Mouse (Mus musculus): ENCODE results near the gene Sapcd2. TPM values are rescaled to one million over a fixed set of nuclear protein-coding genes. Genes with fewer than 3 reads are reported as not detected.

Gene Sapcd2
- total and polyA plus RNA-seq, 3 experiments, result 0.20 TPM; not detected in 2

GRCm38 (mm10) chr2:25396597-25396983 is 24.5 kb downstream of the Sapcd2 start:
- Histone ChIP-seq H3K36me3 (ENCODE audit: control insufficient read depth, insufficient read depth, low read length) (no peaks in the 10 kb centered on the region), H3K9ac (ENCODE audit: low read depth, low read length) (peak overlapping the region; percentile 71), H3K4me1 (ENCODE audit: control insufficient read depth, insufficient read depth, low read length) (peaks cover 8% of the 10 kb centered on the region), H3K27ac (peak overlapping the region; percentile 75), H3K4me3 (peak overlapping the region; percentile 62), H3K79me2 (replicated peaks; ENCODE audit: control insufficient read depth, insufficient read depth, low read length) (no peaks in the 10 kb centered on the region), H3K27me3 (ENCODE audit: control insufficient read depth, insufficient read depth, low read length) (no peaks in the 10 kb centered on the region)
- intact Hi-C loops (cut with DNase I), result no loop called here
- peak; percentile 62 to 66 for DNase-seq
- 29% methylated on average over 3 of the region's 3 CpGs for WGBS
- TF ChIP-seq CTCF (IDR thresholded peaks at IDR 0.05) (no peak), EP300 (IDR thresholded peaks at IDR 0.05; ENCODE audit: insufficient read depth, low read depth, low read length) (no peak), POLR2A (IDR thresholded peaks at IDR 0.05; ENCODE audit: insufficient read depth, low read depth, low read length) (no peak)

DNA sequence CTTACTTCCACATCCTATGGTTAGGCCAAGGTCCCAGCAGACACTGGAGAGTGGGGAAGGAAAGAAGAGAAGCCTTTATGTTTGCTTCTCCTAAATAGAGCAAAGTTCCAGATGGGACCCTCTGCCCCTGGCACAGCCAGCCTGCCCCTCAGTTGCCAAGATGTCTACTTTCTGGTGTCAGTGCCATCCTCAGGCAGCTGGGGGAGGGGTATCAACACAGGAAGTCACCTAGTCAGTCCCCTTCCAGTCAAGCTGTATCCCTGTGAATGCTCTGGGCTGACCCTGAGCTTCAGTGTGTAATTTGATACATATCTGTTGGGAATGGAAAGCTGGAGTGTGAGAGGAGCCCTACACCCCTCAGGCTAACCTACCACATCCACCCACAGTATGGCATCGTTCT is 24.9 kb downstream of the Sapcd2 start:
- TF ChIP-seq CTCF (IDR thresholded peaks at IDR 0.05) (no peak), EP300 (IDR thresholded peaks at IDR 0.05; ENCODE audit: insufficient read depth, low read depth, low read length) (no peak), POLR2A (IDR thresholded peaks at IDR 0.05; ENCODE audit: insufficient read depth, low read depth, low read length) (no peak)
- peak overlapping the region; percentile 75 for H3K27ac ChIP-seq

DNA sequence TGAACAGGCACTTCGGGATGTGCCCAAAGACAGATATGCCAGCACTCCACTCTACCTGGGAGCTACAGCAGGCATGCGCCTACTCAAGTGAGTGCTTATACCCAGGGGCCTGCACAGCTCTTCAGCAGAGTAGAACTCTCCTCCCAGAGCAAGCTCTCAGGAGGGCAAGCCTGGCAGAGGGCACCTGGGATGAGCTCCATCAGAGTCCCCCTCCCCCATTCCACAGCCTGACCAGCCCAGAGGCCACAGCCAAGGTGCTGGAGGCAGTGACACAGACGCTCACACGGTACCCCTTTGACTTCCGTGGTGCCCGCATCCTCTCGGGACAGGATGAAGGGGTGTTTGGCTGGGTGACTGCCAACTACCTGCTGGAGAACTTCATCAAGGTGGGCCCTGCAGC is 25.9 kb downstream of the Sapcd2 start:
- DNase-seq, result no peak
- no peak overlapping the region for H3K4me3 ChIP-seq
- TF ChIP-seq EP300 (IDR thresholded peaks at IDR 0.05; ENCODE audit: insufficient read depth, low read depth, low read length) (no peak), POLR2A (IDR thresholded peaks at IDR 0.05; ENCODE audit: insufficient read depth, low read depth, low read length) (no peak), CTCF (IDR thresholded peaks at IDR 0.05) (no peak)
- intact Hi-C loops (cut with DNase I), result no loop called here
- no peak overlapping the region for H3K9ac ChIP-seq (ENCODE audit: low read depth, low read length)
- no peaks in the 10 kb centered on the region for H3K27me3 ChIP-seq (ENCODE audit: control insufficient read depth, insufficient read depth, low read length)
- 92% methylated on average over 7 of the region's 7 CpGs for WGBS
- no peak overlapping the region for H3K27ac ChIP-seq
- H3K79me2 ChIP-seq (replicated peaks; ENCODE audit: control insufficient read depth, insufficient read depth, low read length), result no peaks in the 10 kb centered on the region
- H3K4me1 ChIP-seq (ENCODE audit: control insufficient read depth, insufficient read depth, low read length), result peaks cover 9% of the 10 kb centered on the region
- H3K36me3 ChIP-seq (ENCODE audit: control insufficient read depth, insufficient read depth, low read length), result no peaks in the 10 kb centered on the region

More for the DNA sequence above, 24.9 kb downstream of the Sapcd2 start:
- Histone ChIP-seq H3K36me3 (ENCODE audit: control insufficient read depth, insufficient read depth, low read length) (no peaks in the 10 kb centered on the region), H3K4me3 (no peak overlapping the region), H3K79me2 (replicated peaks; ENCODE audit: control insufficient read depth, insufficient read depth, low read length) (no peaks in the 10 kb centered on the region), H3K27me3 (ENCODE audit: control insufficient read depth, insufficient read depth, low read length) (no peaks in the 10 kb centered on the region), H3K4me1 (ENCODE audit: control insufficient read depth, insufficient read depth, low read length) (peaks cover 8% of the 10 kb centered on the region), H3K9ac (ENCODE audit: low read depth, low read length) (no peak overlapping the region)
- intact Hi-C loops (cut with DNase I), result no loop called here
- 86% methylated on average over 1 of the region's 1 CpGs for WGBS
- no peak for DNase-seq

DNA sequence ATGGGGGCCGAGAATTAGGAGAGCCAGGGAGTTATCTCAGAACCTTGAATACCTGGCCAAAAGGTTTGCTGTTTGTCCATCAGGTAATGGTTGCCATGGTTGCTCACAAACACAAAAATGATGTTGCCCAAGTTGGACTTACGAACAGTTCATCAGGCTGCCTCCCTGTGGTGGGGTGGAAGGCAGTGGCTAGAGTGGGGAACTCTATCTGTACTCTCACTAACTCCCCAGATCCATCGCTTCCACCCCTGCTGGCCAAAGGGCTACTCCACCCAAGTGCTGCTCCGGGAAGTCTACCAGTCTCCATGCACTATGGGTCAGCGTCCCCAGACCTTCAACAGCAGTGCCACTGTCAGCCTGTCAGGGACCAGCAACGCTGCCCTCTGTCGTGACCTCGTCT is 26.9 kb downstream of the Sapcd2 start, which contains the start of gene Npdc1:
Npdc1 (plus strand) TSS at position 301 of the 400 bp plus-strand sequence.
- TF ChIP-seq CTCF (IDR thresholded peaks at IDR 0.05), result no peak
- no peak for TF ChIP-seq POLR2A (IDR thresholded peaks at IDR 0.05; ENCODE audit: insufficient read depth, low read depth, low read length)
- TF ChIP-seq EP300 (IDR thresholded peaks at IDR 0.05; ENCODE audit: insufficient read depth, low read depth, low read length), result no peak
- H3K27me3 ChIP-seq (ENCODE audit: control insufficient read depth, insufficient read depth, low read length), result no peaks in the 10 kb centered on the region
- H3K36me3 ChIP-seq (ENCODE audit: control insufficient read depth, insufficient read depth, low read length), result no peaks in the 10 kb centered on the region
- no peak within 1 kb of the TSS for H3K4me3 ChIP-seq
- peak within 1 kb of the TSS; percentile 30; the same call in 1 of the 2 replicates for H3K27ac ChIP-seq
- H3K4me1 ChIP-seq (ENCODE audit: control insufficient read depth, insufficient read depth, low read length), result peaks cover 9% of the 10 kb centered on the region
- no peak within 1 kb of the TSS for H3K9ac ChIP-seq (ENCODE audit: low read depth, low read length)
- DNase-seq, result no peak
- intact Hi-C loops (cut with DNase I), result no loop called here
- no peaks in the 10 kb centered on the region for H3K79me2 ChIP-seq (replicated peaks; ENCODE audit: control insufficient read depth, insufficient read depth, low read length)
- WGBS, result 60% methylated on average over 8 of the region's 8 CpGs

DNA sequence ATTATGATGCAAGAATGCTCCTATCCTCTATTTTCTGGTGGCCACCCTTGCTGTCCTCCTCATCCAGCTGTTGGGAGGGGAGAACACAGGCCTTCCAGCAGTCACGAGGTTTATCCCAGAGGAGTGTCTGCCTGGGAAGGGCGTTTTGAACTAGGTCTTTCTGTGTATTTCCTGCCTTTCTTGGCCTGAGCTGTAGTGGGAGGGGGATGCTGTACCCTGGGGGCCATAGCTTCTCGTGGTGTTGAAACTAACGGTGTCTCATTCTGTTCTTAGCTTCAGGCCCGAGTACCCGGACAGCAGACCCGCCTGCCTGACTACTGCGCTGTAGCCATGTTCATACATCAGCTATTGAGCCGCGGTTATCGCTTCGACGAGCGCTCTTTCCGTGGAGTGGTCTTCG is 28.2 kb downstream of the Sapcd2 start:
- Histone ChIP-seq H3K9ac (ENCODE audit: low read depth, low read length) (peak overlapping the region; percentile 30), H3K4me3 (peak overlapping the region; percentile 29), H3K27ac (peak overlapping the region; percentile 64), H3K4me1 (ENCODE audit: control insufficient read depth, insufficient read depth, low read length) (peaks cover 8% of the 10 kb centered on the region), H3K79me2 (replicated peaks; ENCODE audit: control insufficient read depth, insufficient read depth, low read length) (no peaks in the 10 kb centered on the region), H3K36me3 (ENCODE audit: control insufficient read depth, insufficient read depth, low read length) (no peaks in the 10 kb centered on the region), H3K27me3 (ENCODE audit: control insufficient read depth, insufficient read depth, low read length) (no peaks in the 10 kb centered on the region)
- TF ChIP-seq POLR2A (IDR thresholded peaks at IDR 0.05; ENCODE audit: insufficient read depth, low read depth, low read length) (peak; percentile 33; the same call in 1 of the 2 replicates), CTCF (IDR thresholded peaks at IDR 0.05) (no peak)
- WGBS, result 15% methylated on average over 16 of the region's 16 CpGs
- intact Hi-C loops (cut with DNase I), result loop anchor here (5.0 kb wide), 1 partner anchor 33 kb away; the partner anchor contains the start of gene Uap1l1
- peak; percentile 67 to 77 for DNase-seq

GRCm38 (mm10) chr2:25400764-25401163 is 28.6 kb downstream of the Sapcd2 start:
- DNase-seq, result peak; percentile 78 to 80
- Histone ChIP-seq H3K9ac (ENCODE audit: low read depth, low read length) (peak overlapping the region; percentile 30), H3K27ac (peak overlapping the region; percentile 64), H3K36me3 (ENCODE audit: control insufficient read depth, insufficient read depth, low read length) (no peaks in the 10 kb centered on the region), H3K4me1 (ENCODE audit: control insufficient read depth, insufficient read depth, low read length) (peaks cover 7% of the 10 kb centered on the region), H3K79me2 (replicated peaks; ENCODE audit: control insufficient read depth, insufficient read depth, low read length) (no peaks in the 10 kb centered on the region), H3K4me3 (peak overlapping the region; percentile 29), H3K27me3 (ENCODE audit: control insufficient read depth, insufficient read depth, low read length) (no peaks in the 10 kb centered on the region)
- intact Hi-C loops (cut with DNase I), result loop anchor here (5.0 kb wide), 1 partner anchor 33 kb away; the partner anchor contains the start of gene Uap1l1
- WGBS, result 4% methylated on average over 17 of the region's 17 CpGs
- TF ChIP-seq CTCF (IDR thresholded peaks at IDR 0.05), result peak; percentile 90
- no peak for TF ChIP-seq EP300 (IDR thresholded peaks at IDR 0.05; ENCODE audit: insufficient read depth, low read depth, low read length)

Data from heart, adult 2 months (tissue).